Mouse (Mus musculus) C2C12 (cell line): Measurements from ENCODE around the gene Ccdc78.

Source experiments
- CTCF ChIP-seq: IDR thresholded peaks from one replicate; pipeline ENCODE4 v1.5.1; 2011; ENCODE audit not compliant: control insufficient read depth, insufficient read depth, insufficient read length
- MYOD1 ChIP-seq: IDR thresholded peaks from one replicate; pipeline ENCODE4 v1.6.1; 2011; ENCODE audit warnings: low read depth; ENCODE audit not compliant: control insufficient read depth, insufficient read length

- no peak for TF ChIP-seq MYOD1
- no peak for TF ChIP-seq CTCF
These were observed 41.8 kb downstream of the Ccdc78 start for GRCm38 (mm10) chr17:25828223-25828594.
